ENCODE assay signal across 8 mouse cellular contexts in genomic region chrX:74281732-74282394, GRCm38 (mm10). TPM values are rescaled to one million over a fixed set of nuclear protein-coding genes. Genes with fewer than 3 reads are reported as not detected.
DNase-seq lines count a peak whose midpoint lies in the region; ATAC-seq lines count a peak whose summit lies in the region.

Gene Taz, plus strand, starts transcription at chrX:74281912.
Gene Dnase1l1, minus strand, starts transcription at chrX:74282337.

- peak; percentile 56 for ATAC-seq in hindbrain, embryonic 11.5 days (ENCODE audit: low FRiP score)

- no peaks in the 10 kb centered on the region for H3K9me3 ChIP-seq in hindbrain, embryonic 11.5 days (ENCODE audit: control insufficient read depth, low read length)

- H3K4me1 ChIP-seq in hindbrain, embryonic 11.5 days (replicated peaks; ENCODE audit: control insufficient read depth, insufficient read depth, low read length) = no peaks in the 10 kb centered on the region

- H3K27me3 ChIP-seq in hindbrain, embryonic 11.5 days (ENCODE audit: control insufficient read depth, insufficient read depth, low read length) = no peaks in the 10 kb centered on the region

- H3K4me3 ChIP-seq in hindbrain, embryonic 11.5 days (ENCODE audit: low read depth, low read length) = peak within 1 kb of the TSS; percentile 43

- peak within 1 kb of the TSS; percentile 64 for H3K9ac ChIP-seq in hindbrain, embryonic 11.5 days (ENCODE audit: low read depth, low read length)

- WGBS in hindbrain, embryonic 11.5 days = 9% methylated on average over 16 of the region's 16 CpGs

- H3K27ac ChIP-seq in hindbrain, embryonic 11.5 days (ENCODE audit: low read depth, low read length) = peak within 1 kb of the TSS; percentile 19; the same call in 1 of the 2 replicates

- no peaks in the 10 kb centered on the region for H3K36me3 ChIP-seq in hindbrain, embryonic 11.5 days (ENCODE audit: control insufficient read depth, insufficient read depth, low read length)

- peak within 1 kb of the TSS; percentile 45 for H3K4me2 ChIP-seq in hindbrain, embryonic 11.5 days (replicated peaks; ENCODE audit: low read depth, low read length)

- DNase-seq in R1 (ENCODE audit: low read depth, low spot score) = peak; percentile 94
- DNase-seq in cerebellum, postnatal 10 days = peak; percentile 69 to 81
- peak; percentile 35 to 42 for DNase-seq in frontal cortex, postnatal 10 days (ENCODE audit: low spot score in 2 of 2)
- DNase-seq in hindbrain, embryonic 11.5 days (ENCODE audit: low spot score) = peak; percentile 42
- DNase-seq in layer of hippocampus, adult 9-10 months (ENCODE audit: low spot score) = peak; percentile 24
- peak; percentile 94 for DNase-seq in lung, postnatal 36 days
- DNase-seq in right cerebral cortex, adult 18-20 months = peak; percentile 60
- peak; percentile 48 to 82 for DNase-seq in urinary bladder, adult 18-20 months (ENCODE audit: low spot score in 2 of 2)

RNA-seq across cellular contexts. Expression of gene Taz, which starts in this region (rescaled TPM):
- polyA plus RNA-seq in hindbrain, embryonic 11.5 days (2014; fragmentation: Nextera tagmentation; extraction: Ambion mirVana) = 57.0 and 58.3 TPM in 2 replicates

RNA-seq across cellular contexts. Expression of gene Dnase1l1, which starts in this region (rescaled TPM):
- polyA plus RNA-seq in hindbrain, embryonic 11.5 days (2014; fragmentation: Nextera tagmentation; extraction: Ambion mirVana) = 4.5 TPM in 2 replicates

Comparison
In these comparisons a context has a peak if more than half of its experiments do, and no peak if none do; other contexts are left out.
1. Peak in every context shown above with its lines: DNase-seq, ATAC-seq, H3K4me3 ChIP-seq and H3K27ac ChIP-seq.
2. DNase-seq: peak in every context shown above with its lines; median percentile 94 in R1; 94 in lung, postnatal 36 days; 75 in cerebellum, postnatal 10 days; 65 in urinary bladder, adult 18-20 months; 60 in right cerebral cortex, adult 18-20 months; 42 in hindbrain, embryonic 11.5 days; 38 in frontal cortex, postnatal 10 days; 24 in layer of hippocampus, adult 9-10 months.